Comparison of ENCODE assay signal across 12 mouse cellular contexts in genomic region chr9:59537651-59538050, GRCm38 (mm10). TPM values are rescaled to one million over a fixed set of nuclear protein-coding genes. Genes with fewer than 3 reads are reported as not detected.
A peak's percentile ranks its signal among the peaks of the same experiment; 100 is the strongest.
DNase-seq lines count a peak whose midpoint lies in the region; ATAC-seq and TF ChIP-seq lines count a peak whose summit lies in the region.
"Had no signal": no experiment of that assay in that cellular context is flagged by ENCODE, and none has a peak within 500 bp of the region (broad histone marks: within the 10 kb centered on the region; RNA-seq: fewer than 3 reads in every experiment).

No protein-coding gene starts in this region.

- no peak overlapping the region for H3K4me2 ChIP-seq in kidney, postnatal 0 days (ENCODE audit: low read length)
- no peak overlapping the region for H3K4me2 ChIP-seq in kidney, embryonic 16.5 days (replicated peaks; ENCODE audit: low read depth, low read length)
- H3K4me2 ChIP-seq: embryonic facial prominence, embryonic 15.5 days had no signal

- CTCF ChIA-PET in Patski (lab: Charles Lee), result no interaction called here

- no peak overlapping the region for H3K27ac ChIP-seq in kidney, postnatal 0 days
- no peak overlapping the region for H3K27ac ChIP-seq in kidney, embryonic 16.5 days (ENCODE audit: low read length)
- H3K27ac ChIP-seq: embryonic facial prominence, embryonic 15.5 days; limb, embryonic 10.5 days had no signal

- H3K4me3 ChIP-seq in kidney, postnatal 0 days (replicated peaks; ENCODE audit: low read depth, low read length), result no peak overlapping the region
- H3K4me3 ChIP-seq in kidney, embryonic 16.5 days (ENCODE audit: low read length), result no peak overlapping the region
- H3K4me3 ChIP-seq: embryonic facial prominence, embryonic 15.5 days; limb, embryonic 10.5 days had no signal

- POLR2A ChIA-PET in Patski (lab: Charles Lee), result no interaction called here

- in situ Hi-C loops in Patski (cut with MboI; ENCODE audit: low pct_unique_long_range_greater_than_20kb), result no loop called here

- 80% methylated on average over 3 of the region's 3 CpGs for WGBS in kidney, postnatal 0 days
- whole genome bisulfite sequencing in kidney, embryonic 16.5 days, result 86% methylated on average over 3 of the region's 3 CpGs

- no peak for DNase-seq in kidney, postnatal 0 days (ENCODE audit: low spot score)
- no peak for DNase-seq in kidney, adult 18-20 months
- DNase-seq in Patski (ENCODE audit: low read depth, low spot score), result no peak
- peak; percentile 76 for DNase-seq in brain, adult 2 months (ENCODE audit: low read depth, low spot score)
- peak; percentile 54 for DNase-seq in lung, postnatal 4 days
- no peak for DNase-seq in right cerebral cortex, postnatal 14 days
- no peak for DNase-seq in urinary bladder, postnatal 10 days (ENCODE audit: low spot score)
- DNase-seq: thymus, adult 2 months had no signal

- H3K9ac ChIP-seq in kidney, postnatal 0 days (ENCODE audit: low read depth, low read length), result no peak overlapping the region
- H3K9ac ChIP-seq in kidney, embryonic 16.5 days (replicated peaks; ENCODE audit: low read length), result no peak overlapping the region
- H3K9ac ChIP-seq: embryonic facial prominence, embryonic 15.5 days had no signal

- peak; percentile 21; the same call in 1 of the 2 replicates for TF ChIP-seq CTCF in kidney, postnatal 0 days (IDR thresholded peaks at IDR 0.05; ENCODE audit: low read depth)
- peak; percentile 35 for TF ChIP-seq CTCF in Patski (IDR thresholded peaks at IDR 0.05)

- ATAC-seq in kidney, postnatal 0 days (replicated peaks; ENCODE audit: low FRiP score, low read depth), result no peak
- ATAC-seq in Patski, result no peak
- ATAC-seq in kidney, embryonic 16.5 days (ENCODE audit: low FRiP score, low TSS enrichment), result no peak

- no peaks in the 10 kb centered on the region for H3K9me3 ChIP-seq in kidney, postnatal 0 days (replicated peaks; ENCODE audit: low read length)
- no peaks in the 10 kb centered on the region for H3K9me3 ChIP-seq in kidney, embryonic 16.5 days (ENCODE audit: low read length)
- H3K9me3 ChIP-seq: embryonic facial prominence, embryonic 15.5 days; limb, embryonic 10.5 days had no signal

- no peaks in the 10 kb centered on the region for H3K27me3 ChIP-seq in kidney, postnatal 0 days (ENCODE audit: insufficient read depth, low read length)
- no peaks in the 10 kb centered on the region for H3K27me3 ChIP-seq in Patski
- H3K27me3 ChIP-seq in kidney, embryonic 16.5 days (ENCODE audit: insufficient read depth, low read length), result no peaks in the 10 kb centered on the region

- no peaks in the 10 kb centered on the region for H3K36me3 ChIP-seq in kidney, postnatal 0 days (ENCODE audit: insufficient read depth, low read length)
- no peaks in the 10 kb centered on the region for H3K36me3 ChIP-seq in kidney, embryonic 16.5 days (ENCODE audit: insufficient read depth, low read length)
- H3K36me3 ChIP-seq: embryonic facial prominence, embryonic 15.5 days; limb, embryonic 10.5 days had no signal

- peaks cover 14% of the 10 kb centered on the region; the same call in 1 of the 2 replicates for H3K4me1 ChIP-seq in kidney, postnatal 0 days (replicated peaks; ENCODE audit: insufficient read depth, low read length)
- peaks cover 11% of the 10 kb centered on the region for H3K4me1 ChIP-seq in kidney, embryonic 16.5 days (ENCODE audit: insufficient read depth, low read length)

RNA-seq across cellular contexts. Expression of gene Hexa, which starts 1.7 kb away (rescaled TPM):
- polyA plus RNA-seq in kidney, postnatal 0 days (2015; fragmentation: Nextera tagmentation; extraction: Ambion mirVana), result 57.0 and 62.7 TPM in 2 replicates
- polyA plus RNA-seq in Patski (2021), result 135 TPM
- polyA plus RNA-seq in kidney, embryonic 16.5 days (2015; fragmentation: Nextera tagmentation; extraction: Ambion mirVana), result 69.7 and 78.1 TPM in 2 replicates

RNA-seq across cellular contexts. Expression of gene Tmem202, which starts 2.0 kb away (rescaled TPM):
- 0.11 TPM in 1 of 2 replicates, not detected in the other for polyA plus RNA-seq in kidney, postnatal 0 days (2015; fragmentation: Nextera tagmentation; extraction: Ambion mirVana)
- polyA plus RNA-seq in Patski (2021), result 0.95 TPM
- polyA plus RNA-seq in kidney, embryonic 16.5 days (2015; fragmentation: Nextera tagmentation; extraction: Ambion mirVana), result 0.27 TPM in 1 of 2 replicates, not detected in the other
- polyA plus RNA-seq: embryonic facial prominence, embryonic 15.5 days; kidney, embryonic 14.5 days; limb, embryonic 10.5 days had no signal

RNA-seq across cellular contexts. Expression of gene Celf6, which starts 40.1 kb away (rescaled TPM):
- polyA plus RNA-seq in kidney, postnatal 0 days (2015; fragmentation: Nextera tagmentation; extraction: Ambion mirVana), result 0.05 and 0.14 TPM in 2 replicates
- not detected for polyA plus RNA-seq in Patski (2021)
- polyA plus RNA-seq in kidney, embryonic 16.5 days (2015; fragmentation: Nextera tagmentation; extraction: Ambion mirVana), result 0.32 and 0.53 TPM in 2 replicates
- polyA plus RNA-seq: kidney, embryonic 14.5 days; limb, embryonic 10.5 days; thymus, adult 2 months had no signal

RNA-seq across cellular contexts. Expression of gene Arih1, which starts 51.2 kb away (rescaled TPM):
- polyA plus RNA-seq in kidney, postnatal 0 days (2015; fragmentation: Nextera tagmentation; extraction: Ambion mirVana), result 9.6 and 10.1 TPM in 2 replicates
- 74.4 TPM for polyA plus RNA-seq in Patski (2021)
- 12.4 and 13.6 TPM in 2 replicates for polyA plus RNA-seq in kidney, embryonic 16.5 days (2015; fragmentation: Nextera tagmentation; extraction: Ambion mirVana)

Comparison
In these comparisons a context has a peak if more than half of its experiments do, and no peak if none do; other contexts are left out.
1. DNase-seq: peak in brain, adult 2 months (single experiment) and lung, postnatal 4 days (2 of 2); none in kidney, postnatal 0 days (single experiment), kidney, adult 18-20 months (single experiment), Patski (single experiment), right cerebral cortex, postnatal 14 days (single experiment) and urinary bladder, postnatal 10 days (single experiment).